Mouse (Mus musculus) cerebellum, adult 18-20 months (tissue): ENCODE measurements at regions not wholly inside any gene's neighbourhood (a gene's known extent, or its start where the extent isn't known, plus 50 kb on each side); places are given as distances from the start of the nearest gene placed in this dataset.
A peak's percentile ranks its signal among the peaks of the same experiment; 100 is the strongest.

Experiments
- DNase-seq, 2 experiments: peaks; one replicate each; pipeline ENCODE4 v3.0.0; 2021

- DNase-seq = no peak
Observed at GRCm38 (mm10) chr14:102615588-102616309, 366.7 kb downstream of the Kctd12 start.

- DNase-seq = no peak
Observed at GRCm38 (mm10) chr14:102606055-102606454, 376.4 kb downstream of the Kctd12 start.

- no peak for DNase-seq
Observed at GRCm38 (mm10) chr14:102594850-102595249, 387.6 kb downstream of the Kctd12 start.

- DNase-seq = no peak
Observed at GRCm38 (mm10) chr14:102553781-102554180, 428.7 kb downstream of the Kctd12 start.

GRCm38 (mm10) chr14:102552598-102552997 is 429.8 kb downstream of the Kctd12 start:
- DNase-seq = no peak

GRCm38 (mm10) chr14:102524894-102525577 is 457.4 kb downstream of the Kctd12 start:
- no peak for DNase-seq

- peak in 1 of 2 experiments; percentile 2 for DNase-seq
Observed at GRCm38 (mm10) chr14:102516765-102517164, 465.7 kb downstream of the Kctd12 start.

- DNase-seq = no peak
Observed at GRCm38 (mm10) chr14:102514527-102514926, 467.9 kb downstream of the Kctd12 start.

GRCm38 (mm10) chr14:102512651-102513050 is 469.8 kb downstream of the Kctd12 start:
- DNase-seq = no peak

GRCm38 (mm10) chr14:102511691-102512383 is 470.6 kb downstream of the Kctd12 start:
- no peak for DNase-seq

- DNase-seq = peak; percentile 46 to 72
Observed at GRCm38 (mm10) chr14:102510387-102510786, 472.1 kb downstream of the Kctd12 start.

- DNase-seq = no peak
Observed at GRCm38 (mm10) chr14:102505696-102506321, 476.6 kb downstream of the Kctd12 start.

- no peak for DNase-seq
Observed at GRCm38 (mm10) chr14:102497179-102497578, 485.3 kb downstream of the Kctd12 start.

- no peak for DNase-seq
Observed at GRCm38 (mm10) chr14:102492376-102492775, 490.1 kb downstream of the Kctd12 start.

GRCm38 (mm10) chr14:102491205-102491604 is 491.2 kb downstream of the Kctd12 start:
- no peak for DNase-seq

GRCm38 (mm10) chr14:102477162-102477561 is 505.3 kb downstream of the Kctd12 start:
- no peak for DNase-seq

GRCm38 (mm10) chr14:102469326-102469725 is 513.1 kb downstream of the Kctd12 start:
- DNase-seq = no peak

GRCm38 (mm10) chr14:102461001-102461400 is 521.4 kb downstream of the Kctd12 start:
- no peak for DNase-seq

GRCm38 (mm10) chr14:102439738-102440137 is 542.7 kb downstream of the Kctd12 start:
- DNase-seq = no peak

- DNase-seq = no peak
Observed at GRCm38 (mm10) chr14:102403397-102404115, 578.9 kb downstream of the Kctd12 start.

GRCm38 (mm10) chr14:102402061-102402689 is 580.3 kb downstream of the Kctd12 start:
- DNase-seq = no peak
